Mouse (Mus musculus): Measurements from ENCODE around the gene Galm. TPM values are rescaled to one million over a fixed set of nuclear protein-coding genes. Genes with fewer than 3 reads are reported as not detected.

The Galm gene
- total RNA-seq, 2 experiments from 2014 or later = 1.7 to 2.4 TPM

Other genes starting within 250 kb of the Galm start
- 10 to 100 TPM; 70.9 to 88.2 TPM for gene Atl2, start 231.3 kb upstream of the Galm start, total RNA-seq (2021)
- gene Hnrnpll, start 65.1 kb upstream of the Galm start, total RNA-seq (2021) = 10 to 100 TPM; 16.7 to 17.8 TPM
- gene Srsf7, start 79.8 kb downstream of the Galm start, total RNA-seq (2021) = 10 to 100 TPM; 25.3 to 34.0 TPM
- under 1 TPM in 1 of 2 experiments, not detected in 1; 0.16 TPM for gene Ttc39d, start 80.0 kb downstream of the Galm start, total RNA-seq (2021)
- gene Gemin6, start 97.0 kb downstream of the Galm start, total RNA-seq (2021) = 1 to 10 TPM; 5.3 to 5.5 TPM
- gene Morn2, start 162.7 kb downstream of the Galm start, total RNA-seq (2021) = 1 to 10 TPM; 4.9 to 6.1 TPM
- gene Dhx57, start 163.0 kb downstream of the Galm start, total RNA-seq (2021) = 1 to 10 TPM; 6.4 to 6.7 TPM
- gene Arhgef33, start 179.9 kb downstream of the Galm start, total RNA-seq (2021) = under 1 TPM in 1 of 2 experiments, not detected in 1; 0.64 TPM
- not detected for gene Gm10190, start 246.1 kb downstream of the Galm start, total RNA-seq (2021)